Mouse (Mus musculus) naive thymus-derived CD4-positive, alpha-beta T cell, adult 2 months (primary cell): ENCODE data around the gene Vasp.

Source experiments
- DNase-seq: peaks from one replicate; pipeline ENCODE4 v3.0.0-alpha.2; 2011; ENCODE audit warnings: low read depth

The Vasp gene

GRCm38 (mm10) chr7:19270509-19271237, 944 bp downstream of the Vasp start:
- no peak for DNase-seq

DNA sequence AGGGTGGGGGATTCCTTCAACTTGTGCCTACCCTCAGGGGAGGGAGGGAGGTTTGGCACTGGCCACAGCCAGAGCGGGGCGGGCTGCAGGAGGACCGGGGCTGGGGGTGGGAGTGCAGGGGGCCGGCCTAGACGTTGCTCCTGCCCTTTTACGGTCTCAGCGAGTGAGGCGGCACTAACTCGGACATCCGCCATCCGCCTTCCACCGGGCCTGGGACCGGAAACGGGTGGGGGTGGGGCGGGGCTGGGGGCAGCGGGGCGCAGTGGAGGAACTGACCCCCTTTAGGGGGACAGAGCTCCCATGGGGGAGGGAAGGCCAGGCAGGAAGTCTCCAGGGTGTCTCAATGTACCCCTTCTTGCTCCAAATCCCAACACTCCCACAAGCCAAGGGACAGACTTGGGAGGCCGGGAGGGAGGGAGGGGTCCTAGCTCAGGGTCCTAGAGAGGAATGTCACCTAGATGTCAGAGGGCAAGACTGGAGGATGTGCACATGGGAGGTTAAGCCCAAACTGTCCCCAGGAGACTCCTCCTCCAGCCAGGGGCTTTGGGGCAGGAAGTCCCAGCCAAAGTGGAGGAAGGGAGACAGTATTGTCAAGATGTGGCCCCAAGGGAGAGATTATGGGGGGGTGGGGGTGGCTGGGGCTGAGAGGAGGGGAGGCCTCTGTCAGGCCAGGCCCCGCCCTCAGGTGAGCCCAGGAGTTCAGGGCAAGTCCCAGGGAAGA, 1.7 kb downstream of the Vasp start:
- DNase-seq = no peak

GRCm38 (mm10) chr7:19268993-19269681, 2.5 kb downstream of the Vasp start:
- DNase-seq = peak; percentile 69

DNA sequence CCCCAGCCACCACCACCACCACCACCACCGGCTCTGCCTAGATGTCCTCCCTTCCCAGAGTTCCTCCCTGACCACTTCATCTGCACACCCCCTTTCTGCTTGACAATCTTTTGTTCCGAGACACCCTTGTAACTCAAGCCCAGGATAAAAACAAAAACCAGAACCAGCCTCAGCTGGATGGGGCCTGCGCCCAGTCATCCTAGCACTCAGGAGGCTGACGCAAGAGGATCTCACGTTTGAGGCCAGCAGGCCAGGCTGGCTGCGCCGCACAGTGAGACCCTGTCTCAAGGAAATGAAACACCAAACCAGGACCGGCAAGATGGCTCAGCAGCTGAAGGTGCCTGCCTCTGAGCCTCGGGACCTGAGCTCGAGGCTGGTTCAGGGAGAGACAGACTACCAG, 4.6 kb downstream of the Vasp start:
- DNase-seq = no peak

- peak; percentile 63 for DNase-seq
Observed at GRCm38 (mm10) chr7:19265928-19266822, 5.4 kb downstream of the Vasp start.

GRCm38 (mm10) chr7:19265147-19265546, 6.5 kb downstream of the Vasp start:
- no peak for DNase-seq

DNA sequence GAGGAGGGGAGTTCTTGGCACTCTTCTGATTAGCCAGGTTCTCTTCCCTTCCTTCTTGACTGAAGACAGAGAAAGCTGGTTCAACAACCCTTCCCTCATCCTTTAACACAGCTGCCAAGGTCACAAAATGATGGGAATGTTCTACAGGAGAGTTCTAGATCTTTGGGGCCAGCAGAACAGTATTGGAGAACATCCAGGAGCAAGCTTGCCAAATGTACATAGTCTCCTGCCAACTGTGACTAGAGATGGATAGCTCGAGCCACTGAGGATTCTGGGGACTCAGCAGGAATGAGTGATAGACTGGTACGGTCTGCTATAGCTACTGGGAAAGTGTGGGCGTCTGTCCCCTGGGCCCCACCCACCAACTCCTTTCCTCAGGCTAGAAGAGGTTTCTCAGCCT, 13.3 kb downstream of the Vasp start:
- DNase-seq = no peak

DNA sequence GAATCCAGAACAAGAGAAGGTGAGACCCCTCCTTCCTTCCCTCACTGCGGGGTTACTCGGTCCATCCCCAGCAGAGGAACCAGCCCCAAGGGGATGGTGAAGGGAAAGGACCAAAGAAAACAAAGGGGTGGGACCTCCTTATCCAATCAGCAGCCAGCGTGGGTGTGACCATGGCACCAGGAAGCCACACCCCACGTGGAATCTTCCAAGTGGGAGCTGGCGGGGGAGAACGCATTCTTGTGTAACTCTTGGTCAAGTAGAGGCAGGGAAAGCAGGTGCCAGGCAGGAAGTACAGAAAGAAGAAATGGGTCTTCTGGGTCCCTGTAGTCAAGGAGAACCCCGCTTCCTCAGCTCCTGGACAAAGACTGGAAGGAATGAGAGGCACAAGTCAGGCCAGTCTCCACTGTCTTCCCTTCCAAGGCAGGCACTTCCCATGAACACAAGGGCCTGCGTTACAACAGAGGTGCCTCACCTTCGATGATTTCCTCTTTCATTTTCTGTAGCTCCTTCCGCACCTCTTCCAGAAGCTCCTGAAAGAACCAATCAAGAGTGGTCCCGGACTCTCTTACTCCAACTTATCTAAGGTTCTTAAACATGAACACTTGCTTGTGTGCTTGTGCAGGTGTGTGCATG, 14.1 kb downstream of the Vasp start:
- no peak for DNase-seq

DNA sequence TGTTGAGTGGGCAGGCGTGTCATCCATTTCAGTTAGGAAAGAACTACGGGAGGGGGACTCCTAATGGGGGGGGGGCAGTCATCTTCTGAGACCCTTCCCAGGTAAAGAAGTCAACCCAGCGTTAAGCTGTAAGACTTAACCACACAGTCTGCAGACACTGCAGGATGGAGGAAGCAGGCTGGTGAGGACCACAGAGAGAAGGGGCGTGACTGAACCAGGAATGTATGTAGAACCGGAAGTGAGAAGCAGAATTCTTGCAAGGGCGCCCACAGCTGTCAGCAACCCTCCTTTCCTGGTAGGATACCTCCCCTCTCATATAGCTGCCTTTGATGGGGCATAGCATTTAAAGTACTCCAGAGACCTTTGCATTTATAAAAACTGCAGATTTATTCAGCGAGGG, 15.1 kb downstream of the Vasp start:
- DNase-seq = peak; percentile 55

GRCm38 (mm10) chr7:19255395-19255794, 16.2 kb downstream of the Vasp start:
- DNase-seq = no peak

DNA sequence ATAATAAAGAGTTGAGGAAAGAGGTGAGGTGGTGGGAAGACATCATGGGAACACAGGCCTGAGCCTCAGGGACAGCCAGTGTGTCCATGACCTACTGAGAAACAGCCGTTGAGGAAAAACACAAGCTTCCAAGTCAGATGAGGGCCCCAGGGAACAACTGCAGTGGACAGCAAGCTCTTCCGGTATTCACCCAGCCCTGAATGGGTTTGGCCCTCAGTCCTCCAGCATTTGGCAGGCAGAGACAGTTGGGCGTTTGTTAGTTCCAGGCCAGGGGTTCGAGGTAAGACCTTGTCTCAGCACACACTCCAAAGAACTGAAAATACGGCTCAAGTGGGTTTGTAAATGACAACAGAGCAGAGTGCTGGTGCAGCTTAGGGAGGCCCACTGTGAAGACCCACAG, 18.2 kb downstream of the Vasp start:
- no peak for DNase-seq

GRCm38 (mm10) chr7:19252078-19252477, 19.5 kb downstream of the Vasp start:
- DNase-seq = no peak

DNA sequence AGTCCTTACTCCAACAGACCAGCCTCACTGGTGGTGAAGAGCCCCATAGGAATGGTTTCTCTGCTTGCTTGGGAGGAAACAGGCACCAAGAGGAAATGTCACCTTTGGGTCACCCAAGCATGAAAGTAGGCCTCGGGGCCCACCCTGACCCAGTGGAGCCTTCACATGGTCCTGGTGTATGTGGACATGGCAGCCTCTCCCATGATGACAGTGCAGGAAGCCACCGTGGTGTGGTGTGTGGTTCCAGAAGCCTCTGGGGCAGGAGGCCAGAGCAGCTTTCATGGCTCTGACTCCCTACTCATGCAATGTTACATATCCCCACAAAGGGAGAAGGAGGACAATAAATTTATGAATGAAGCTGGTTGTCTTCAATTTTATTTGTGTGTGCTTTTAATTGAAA, 24.1 kb downstream of the Vasp start:
- DNase-seq = no peak

- no peak for DNase-seq
Observed at GRCm38 (mm10) chr7:19246855-19247254, 24.8 kb downstream of the Vasp start.

DNA sequence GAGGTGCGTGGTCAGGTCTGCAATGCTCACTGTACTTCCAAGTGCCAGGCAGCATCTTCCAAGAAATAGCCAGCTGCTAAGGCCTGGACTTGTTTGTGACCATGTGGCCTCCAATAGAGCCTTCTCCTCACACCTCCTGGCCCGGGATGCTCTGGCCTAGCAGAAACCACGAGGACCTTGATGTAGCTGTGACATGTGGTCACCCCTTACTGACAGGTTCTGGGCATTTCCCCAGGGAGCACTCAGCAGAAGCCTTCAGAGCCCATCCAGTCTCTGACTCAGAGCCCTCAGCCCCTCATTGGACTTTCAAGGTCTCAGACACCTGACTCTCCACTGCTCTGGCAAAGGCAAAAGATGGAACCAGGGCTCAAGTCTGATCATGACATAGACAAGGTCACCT, 26.5 kb downstream of the Vasp start:
- DNase-seq = no peak

DNA sequence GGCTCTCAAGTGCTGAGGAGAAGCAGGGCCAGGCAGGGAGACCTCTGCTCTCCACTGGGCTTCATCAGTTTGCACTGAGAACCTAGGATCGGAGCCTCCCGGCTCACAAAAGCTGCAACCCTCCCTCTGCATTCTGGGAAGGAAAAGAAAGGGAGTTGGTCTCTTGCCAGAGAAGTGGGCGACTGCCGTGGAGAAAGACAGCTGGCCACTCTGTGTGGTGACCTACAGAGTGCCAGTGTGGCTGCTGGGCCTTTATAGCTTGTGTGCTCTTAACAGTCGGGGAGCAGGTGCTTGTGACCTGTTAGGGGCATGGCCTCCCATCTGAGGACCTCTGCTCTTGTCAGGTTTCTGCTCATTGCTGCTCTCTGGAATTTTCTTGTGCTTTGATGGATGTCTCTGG, 27.8 kb downstream of the Vasp start:
- no peak for DNase-seq

DNA sequence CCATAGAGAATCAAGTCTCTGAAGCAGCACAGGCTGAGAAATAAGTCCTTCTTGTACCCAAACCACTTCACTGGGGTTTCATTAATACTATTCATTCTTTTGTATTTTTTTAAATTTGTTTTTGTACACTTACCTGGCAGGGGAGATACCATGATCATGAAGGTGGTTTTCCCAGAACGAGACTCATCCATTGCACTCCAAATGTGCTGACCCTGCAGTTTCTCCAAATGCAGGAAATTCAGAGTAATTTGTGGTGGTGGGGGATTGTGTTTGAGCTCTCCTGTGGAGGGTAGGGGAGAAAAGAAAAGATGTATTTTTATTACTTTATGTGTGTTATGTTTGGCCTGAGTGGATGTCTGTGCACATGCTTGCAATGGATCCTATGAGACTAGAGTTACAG, 29.6 kb downstream of the Vasp start:
- no peak for DNase-seq

- DNase-seq = no peak
Observed at GRCm38 (mm10) chr7:19240905-19241463, 30.6 kb downstream of the Vasp start.

- no peak for DNase-seq
Observed at GRCm38 (mm10) chr7:19239986-19240385, 31.6 kb downstream of the Vasp start.

DNA sequence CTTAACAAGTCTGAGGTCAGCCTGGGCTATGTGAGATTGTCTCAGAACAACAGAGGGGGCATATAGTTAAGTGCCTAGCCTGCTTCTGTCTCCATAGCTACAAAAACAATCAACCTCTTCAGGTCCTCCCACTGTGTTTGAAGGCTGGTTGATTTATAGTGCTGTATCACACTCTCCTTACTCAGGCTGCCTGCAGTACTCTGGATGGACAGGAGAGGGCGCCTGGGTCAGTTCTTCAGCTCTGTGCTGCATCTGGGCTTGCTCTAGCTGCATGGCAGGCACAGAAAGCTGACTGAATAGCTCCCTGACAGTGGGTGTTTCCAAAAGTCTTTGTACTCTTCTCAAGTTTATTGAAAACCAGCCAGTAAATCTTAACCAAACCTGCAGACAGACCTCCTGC, 32.2 kb downstream of the Vasp start:
- peak; percentile 95 for DNase-seq

- DNase-seq = no peak
Observed at GRCm38 (mm10) chr7:19238344-19238743, 33.3 kb downstream of the Vasp start.
